ENCODE assay signal across 8 mouse cellular contexts in genomic region chr3:129215751-129216331, GRCm38 (mm10). TPM values are rescaled to one million over a fixed set of nuclear protein-coding genes. Genes with fewer than 3 reads are reported as not detected.
DNase-seq lines count a peak whose midpoint lies in the region; ATAC-seq and TF ChIP-seq lines count a peak whose summit lies in the region.

No protein-coding gene starts in this region.

- peak overlapping the region; percentile 80 for H3K9ac ChIP-seq in intestine, embryonic 16.5 days (ENCODE audit: low read depth, low read length)
- no peak overlapping the region for H3K9ac ChIP-seq in midbrain, embryonic 16.5 days (ENCODE audit: low read depth, low read length)

- WGBS in kidney, adult 2 months: 3% methylated on average over 35 of the region's 35 CpGs
- 1% methylated on average over 35 of the region's 35 CpGs for WGBS in embryonic facial prominence, embryonic 10.5 days
- 16% methylated on average over 35 of the region's 35 CpGs for WGBS in intestine, embryonic 16.5 days
- 1% methylated on average over 35 of the region's 35 CpGs for WGBS in midbrain, embryonic 16.5 days

- H3K4me1 ChIP-seq in kidney, adult 2 months (ENCODE audit: control insufficient read depth, insufficient read depth, low read length): 0 out of 2 replicates have a peak, but pooled peaks cover 3% of the 10 kb centered on the region
- peaks cover 47% of the 10 kb centered on the region for H3K4me1 ChIP-seq in embryonic facial prominence, embryonic 10.5 days
- H3K4me1 ChIP-seq in intestine, embryonic 16.5 days (ENCODE audit: control insufficient read depth, insufficient read depth, low read length): no peaks in the 10 kb centered on the region
- H3K4me1 ChIP-seq in midbrain, embryonic 16.5 days (ENCODE audit: control insufficient read depth, insufficient read depth, low read length): peaks cover 4% of the 10 kb centered on the region; the same call in 1 of the 2 replicates

- peaks cover 16% of the 10 kb centered on the region for H3K27me3 ChIP-seq in kidney, adult 2 months (replicated peaks; ENCODE audit: control insufficient read depth, insufficient read depth, low read length)
- H3K27me3 ChIP-seq in embryonic facial prominence, embryonic 10.5 days (replicated peaks; ENCODE audit: low read depth, poor library complexity, severe bottlenecking): peaks cover 100% of the 10 kb centered on the region
- peaks cover 17% of the 10 kb centered on the region; the same call in 1 of the 2 replicates for H3K27me3 ChIP-seq in intestine, embryonic 16.5 days (replicated peaks; ENCODE audit: control insufficient read depth, insufficient read depth, low read length)
- peaks cover 29% of the 10 kb centered on the region for H3K27me3 ChIP-seq in midbrain, embryonic 16.5 days (ENCODE audit: control insufficient read depth, insufficient read depth, low read depth, low read length)

- H3K4me2 ChIP-seq in intestine, embryonic 16.5 days (ENCODE audit: low read depth, low read length): peak overlapping the region; percentile 91
- peak overlapping the region; percentile 6; the same call in 1 of the 2 replicates for H3K4me2 ChIP-seq in midbrain, embryonic 16.5 days (ENCODE audit: low read length)

- DNase-seq in kidney, adult 2 months: no peak
- DNase-seq in kidney, adult 11 months: no peak
- peak; percentile 80 for DNase-seq in embryonic facial prominence, embryonic 10.5 days (ENCODE audit: low spot score)
- DNase-seq in frontal cortex, postnatal 36 days (ENCODE audit: low spot score in 2 of 2): no peak
- DNase-seq in spleen, postnatal 36 days (ENCODE audit: low spot score in 2 of 2): no peak
- DNase-seq in cerebellum, adult 9-11 months: no peak

- peak overlapping the region; percentile 63 for H3K4me3 ChIP-seq in kidney, adult 2 months (ENCODE audit: insufficient read depth, low read depth, low read length)
- peak overlapping the region; percentile 64 for H3K4me3 ChIP-seq in embryonic facial prominence, embryonic 10.5 days
- H3K4me3 ChIP-seq in intestine, embryonic 16.5 days (ENCODE audit: low read length): peak overlapping the region; percentile 69
- H3K4me3 ChIP-seq in midbrain, embryonic 16.5 days (ENCODE audit: low read depth, low read length): peak overlapping the region; percentile 26; the same call in 1 of the 2 replicates

- no peaks in the 10 kb centered on the region for H3K36me3 ChIP-seq in kidney, adult 2 months (ENCODE audit: control insufficient read depth, insufficient read depth, low read length)
- H3K36me3 ChIP-seq in embryonic facial prominence, embryonic 10.5 days (replicated peaks): no peaks in the 10 kb centered on the region
- H3K36me3 ChIP-seq in intestine, embryonic 16.5 days (ENCODE audit: control insufficient read depth, insufficient read depth, low read length): no peaks in the 10 kb centered on the region
- H3K36me3 ChIP-seq in midbrain, embryonic 16.5 days (ENCODE audit: control insufficient read depth, insufficient read depth, low read length): no peaks in the 10 kb centered on the region

- no peak for ATAC-seq in intestine, embryonic 16.5 days
- ATAC-seq in midbrain, embryonic 16.5 days: no peak

- H3K9me3 ChIP-seq in embryonic facial prominence, embryonic 10.5 days: no peaks in the 10 kb centered on the region
- H3K9me3 ChIP-seq in intestine, embryonic 16.5 days (ENCODE audit: control insufficient read depth, low read length): no peaks in the 10 kb centered on the region
- H3K9me3 ChIP-seq in midbrain, embryonic 16.5 days (replicated peaks; ENCODE audit: control insufficient read depth, low read length, poor library complexity, severe bottlenecking): no peaks in the 10 kb centered on the region

- no peak overlapping the region; the same call in 1 of the 2 replicates for H3K27ac ChIP-seq in kidney, adult 2 months (ENCODE audit: insufficient read depth, low read depth, low read length)
- peak overlapping the region; percentile 73 for H3K27ac ChIP-seq in embryonic facial prominence, embryonic 10.5 days (replicated peaks)
- peak overlapping the region; percentile 89 for H3K27ac ChIP-seq in intestine, embryonic 16.5 days (ENCODE audit: low read length)
- no peak overlapping the region for H3K27ac ChIP-seq in midbrain, embryonic 16.5 days (ENCODE audit: low read length)

- no peak for TF ChIP-seq POLR2A in kidney, adult 2 months (IDR thresholded peaks at IDR 0.05; ENCODE audit: low read depth, low read length)

- no peak for TF ChIP-seq CTCF in kidney, adult 2 months (conservative IDR thresholded peaks at IDR 0.05; ENCODE audit: insufficient read depth, insufficient read length, low read depth, low read length)

RNA-seq across cellular contexts. Expression of gene Pitx2, which starts 16.2 kb away (rescaled TPM):
- polyA plus RNA-seq in kidney, adult 2 months (2012; rRNA removed): 9.9 and 10.5 TPM in 2 replicates
- 41.4 and 43.8 TPM in 2 replicates for polyA plus RNA-seq in embryonic facial prominence, embryonic 10.5 days (2016; fragmentation: Nextera tagmentation; extraction: Ambion mirVana)
- polyA plus RNA-seq in intestine, embryonic 16.5 days (2015; fragmentation: Nextera tagmentation; extraction: Ambion mirVana): 28.1 and 29.0 TPM in 2 replicates
- polyA plus RNA-seq in midbrain, embryonic 16.5 days (2015; fragmentation: Nextera tagmentation; extraction: Ambion mirVana): 29.0 and 37.9 TPM in 2 replicates

Comparison
In these comparisons a context has a peak if more than half of its experiments do, and no peak if none do; other contexts are left out.
1. H3K27ac ChIP-seq: peak in embryonic facial prominence, embryonic 10.5 days (single experiment) and intestine, embryonic 16.5 days (single experiment); none in kidney, adult 2 months (single experiment) and midbrain, embryonic 16.5 days (single experiment).
2. Peak in every context shown above with its lines, with median percentiles within 50 percentile points of each other: H3K4me3 ChIP-seq.